Mouse (Mus musculus): ENCODE data around the gene Supt3.

Gene Supt3

DNA sequence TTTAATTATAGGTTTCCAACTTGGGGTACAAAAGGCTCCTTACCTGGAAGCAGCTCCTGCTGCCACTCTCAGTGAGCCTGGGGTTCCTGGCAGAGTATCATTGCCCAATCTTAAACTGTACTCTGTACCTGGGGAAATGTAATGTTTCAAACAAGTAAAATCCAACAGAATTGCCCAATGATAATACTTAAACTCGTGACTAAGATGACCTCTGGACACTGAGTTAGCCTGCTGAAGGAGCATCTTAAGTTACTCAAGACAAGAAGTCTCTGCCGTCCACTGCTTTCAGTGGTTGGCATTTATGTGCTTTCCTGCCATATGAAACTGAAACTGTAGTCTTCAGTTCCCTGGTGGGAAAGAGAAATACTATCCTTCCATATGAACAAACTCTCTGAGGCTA is 279.9 kb downstream of the Supt3 start:
- no peak for DNase-seq (ENCODE audit: low spot score)

DNA sequence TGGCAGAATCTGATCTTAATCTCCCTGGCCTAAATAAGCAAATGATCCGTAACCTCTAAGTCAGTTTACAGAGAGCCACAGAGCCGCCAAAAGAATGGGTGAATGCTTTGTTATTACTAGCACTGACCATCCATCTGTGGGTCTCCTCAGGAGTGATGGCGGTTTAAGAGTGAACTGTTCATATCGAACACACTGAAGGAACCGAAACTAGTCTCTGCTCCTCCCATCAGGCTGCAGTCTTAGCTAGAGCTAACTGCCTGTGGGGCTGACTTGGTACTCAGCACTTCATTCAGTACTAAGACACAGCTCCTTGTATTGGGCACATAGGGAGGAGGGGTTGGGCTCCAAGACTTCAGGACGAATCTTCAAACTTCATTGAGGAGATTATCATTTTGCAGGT is 280.8 kb downstream of the Supt3 start:
- no peak for DNase-seq (ENCODE audit: low spot score)

DNA sequence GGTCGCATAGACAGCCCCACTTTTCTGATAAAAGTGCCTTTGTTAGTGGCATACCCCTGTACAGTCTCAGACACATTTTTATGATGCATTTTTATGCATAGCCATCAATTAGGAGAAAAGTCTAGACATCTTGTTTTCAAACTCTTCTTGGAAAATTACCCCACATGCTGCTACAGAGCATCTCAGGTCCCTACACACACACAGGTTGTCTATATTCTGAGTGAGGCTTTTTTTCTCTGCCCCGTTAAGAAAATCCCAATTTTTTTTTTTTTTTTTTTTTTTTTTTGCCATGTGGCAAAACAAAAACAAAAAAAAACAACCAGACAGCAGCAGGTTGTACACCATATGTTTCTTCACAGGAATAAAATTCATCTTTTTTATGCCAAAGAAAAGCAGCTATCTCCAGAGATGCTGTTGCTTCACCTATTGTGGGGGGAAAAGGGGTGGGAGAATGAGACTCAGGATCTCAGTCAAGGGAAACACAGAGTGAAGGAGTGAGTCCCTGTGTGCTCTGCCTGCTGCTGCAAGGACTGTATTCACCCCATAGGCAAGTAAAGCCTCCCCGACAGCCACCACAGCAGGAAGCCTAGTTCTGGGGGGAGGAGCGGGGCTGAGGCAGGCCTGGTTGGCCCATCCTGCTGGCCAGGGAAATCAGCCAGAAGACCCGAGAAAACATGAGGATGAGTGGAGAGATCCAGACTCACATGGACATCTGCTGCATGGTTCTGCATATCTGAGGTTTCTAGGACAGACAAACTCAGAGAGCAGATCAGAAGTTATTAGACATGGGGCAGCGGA is 281.8 kb downstream of the Supt3 start:
- DNase-seq (ENCODE audit: low spot score) = no peak

DNA sequence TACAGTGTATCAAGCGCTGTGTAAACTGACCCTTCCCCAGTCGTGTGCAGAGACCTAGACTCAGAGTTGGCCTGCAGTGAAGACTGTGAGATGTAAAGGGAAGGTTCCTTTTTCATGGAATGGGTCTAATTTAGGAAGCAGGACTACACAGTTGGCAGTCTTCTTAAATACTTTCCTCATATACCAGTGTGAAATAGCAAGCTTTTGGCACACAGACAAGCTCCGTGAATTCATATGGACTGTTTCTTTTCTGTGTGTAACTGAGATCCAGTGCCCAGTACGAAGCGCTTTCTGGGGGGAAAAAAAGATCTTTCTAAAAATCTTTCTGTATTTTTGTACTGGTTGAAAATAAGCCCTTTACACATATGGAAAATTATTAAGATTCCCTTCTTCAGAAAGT is 286.8 kb downstream of the Supt3 start:
- no peak for DNase-seq (ENCODE audit: low spot score)

DNA sequence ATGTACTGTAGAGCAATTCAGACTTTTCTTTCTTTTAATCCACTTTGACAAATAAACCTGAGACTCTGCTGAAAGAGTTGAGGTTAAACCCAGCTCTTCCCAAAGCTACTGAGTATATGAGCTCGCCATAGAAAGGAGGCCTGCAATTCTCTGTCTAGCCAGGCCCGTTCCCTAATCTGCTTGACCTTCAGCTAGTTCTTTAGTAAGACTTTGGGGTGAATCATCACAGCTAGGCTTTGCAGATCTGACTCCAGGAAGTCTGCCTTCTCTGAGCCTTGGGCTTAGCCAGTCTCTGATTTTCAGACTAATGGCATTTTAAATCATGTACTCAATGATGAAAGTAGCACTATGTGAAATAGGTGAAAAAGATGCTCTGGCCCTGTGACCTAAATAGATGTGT is 288.5 kb downstream of the Supt3 start:
- DNase-seq (ENCODE audit: low spot score) = no peak

DNA sequence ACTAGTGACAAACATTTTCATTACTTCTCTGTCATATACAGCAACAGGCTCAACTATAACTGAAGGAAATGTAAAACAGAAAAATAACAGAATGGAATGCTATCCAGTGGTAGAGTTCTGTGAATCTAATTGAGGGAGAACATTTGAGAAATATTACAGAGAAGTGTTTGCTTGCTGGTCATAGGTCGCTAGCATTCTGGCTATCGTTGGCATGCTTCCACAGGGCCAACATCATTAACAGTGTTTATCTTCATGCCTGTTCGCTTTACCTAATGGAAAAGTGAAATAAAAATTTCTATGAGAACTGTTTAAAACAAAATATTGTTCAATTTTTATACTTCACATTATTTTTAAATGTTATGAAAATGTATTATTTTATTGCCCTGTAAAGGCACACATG is 290.5 kb downstream of the Supt3 start:
- no peak for DNase-seq (ENCODE audit: low spot score)

DNA sequence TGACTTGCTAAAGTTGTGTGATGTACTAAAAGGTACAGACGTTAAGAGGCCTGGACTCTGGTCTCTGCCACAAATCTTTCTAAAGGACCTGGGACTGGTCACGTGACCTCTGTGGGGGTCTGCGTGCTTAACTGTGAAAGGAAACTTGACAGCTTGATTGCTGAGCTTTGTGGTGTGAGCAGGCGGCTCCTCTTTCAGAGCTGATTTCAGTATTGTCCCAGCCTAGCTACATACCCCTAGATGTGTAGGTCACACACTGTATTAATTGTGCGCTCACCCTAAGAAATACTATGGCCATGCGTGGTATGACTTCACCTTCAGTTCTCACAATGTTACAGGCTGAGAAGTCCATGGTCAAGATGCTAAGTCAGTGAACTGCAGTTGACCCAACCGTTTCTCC is 291.4 kb downstream of the Supt3 start:
- DNase-seq (ENCODE audit: low spot score) = no peak

DNA sequence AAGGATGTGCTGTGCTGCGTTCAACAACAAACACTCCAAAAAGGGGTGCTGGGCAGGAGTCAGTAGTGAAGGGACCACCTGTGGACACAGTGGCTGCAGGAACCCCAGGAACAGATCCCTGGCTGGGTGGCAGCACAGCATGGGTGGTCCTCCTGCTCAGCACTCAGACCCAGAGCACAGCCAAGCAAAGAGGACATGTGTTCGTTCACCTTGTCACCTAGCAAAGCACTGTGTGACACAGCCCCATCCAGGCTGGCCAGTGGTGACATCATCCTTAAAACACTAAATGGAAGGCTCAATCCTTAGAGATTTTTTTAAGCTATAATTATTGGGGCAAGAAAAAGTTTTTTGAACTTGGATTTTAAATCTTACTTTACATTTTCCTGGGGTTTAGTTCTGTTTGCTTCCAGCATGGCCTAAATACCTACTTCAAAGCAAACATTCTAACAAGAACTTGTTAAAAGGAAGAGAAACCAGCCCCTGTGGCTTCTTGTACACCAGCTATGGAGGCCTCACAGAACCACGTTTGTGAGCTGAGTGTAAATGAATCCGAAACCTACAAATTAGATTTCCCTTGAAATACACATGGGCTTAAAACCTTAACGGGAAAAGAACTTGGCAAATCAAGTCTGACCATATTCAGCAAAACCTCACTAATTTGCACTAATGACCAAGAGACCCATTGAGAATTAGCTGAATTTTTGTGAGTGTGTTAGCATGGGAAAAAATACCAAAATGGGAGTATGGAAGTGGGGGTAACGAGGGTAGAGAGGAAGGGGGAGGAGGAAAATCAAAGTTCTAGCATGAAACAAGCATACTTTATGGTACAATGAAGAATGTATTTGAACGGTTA is 295.8 kb downstream of the Supt3 start:
- DNase-seq (ENCODE audit: low spot score) = no peak

DNA sequence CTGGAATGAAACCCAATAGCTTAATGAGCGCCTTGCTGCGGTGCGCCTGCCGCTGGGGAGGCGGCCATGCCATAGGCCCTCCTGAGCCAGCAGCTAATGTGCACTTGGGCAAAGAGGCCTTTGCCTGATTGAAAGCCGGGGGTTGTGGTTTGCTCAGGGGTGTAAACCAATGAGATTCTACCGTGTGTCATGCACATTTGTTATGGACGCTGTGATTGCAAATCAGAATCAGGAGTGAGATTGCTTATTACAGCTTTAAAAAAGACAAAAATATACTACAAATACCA is 296.3 kb downstream of the Supt3 start:
- no peak for DNase-seq (ENCODE audit: low spot score)

DNA sequence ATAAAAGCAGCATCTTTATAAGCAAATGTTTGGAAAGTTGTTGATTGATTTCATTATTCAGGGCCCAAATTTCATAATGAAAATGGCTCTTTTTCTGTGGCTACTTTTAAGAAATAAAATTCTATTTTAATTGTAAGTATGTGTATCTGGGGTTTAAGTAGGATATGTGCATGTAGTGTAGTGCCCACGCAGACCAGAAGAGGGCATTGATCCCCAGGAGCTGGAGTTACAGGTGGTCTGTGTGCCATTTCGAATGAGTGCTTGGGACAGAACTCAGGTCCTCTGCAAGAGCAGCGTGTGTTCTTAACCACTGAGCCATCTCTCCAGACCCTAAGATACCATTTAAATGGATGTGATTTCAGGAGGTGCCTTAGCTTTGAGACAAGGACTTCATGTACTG is 296.8 kb downstream of the Supt3 start:
- no peak for DNase-seq (ENCODE audit: low spot score)

DNA sequence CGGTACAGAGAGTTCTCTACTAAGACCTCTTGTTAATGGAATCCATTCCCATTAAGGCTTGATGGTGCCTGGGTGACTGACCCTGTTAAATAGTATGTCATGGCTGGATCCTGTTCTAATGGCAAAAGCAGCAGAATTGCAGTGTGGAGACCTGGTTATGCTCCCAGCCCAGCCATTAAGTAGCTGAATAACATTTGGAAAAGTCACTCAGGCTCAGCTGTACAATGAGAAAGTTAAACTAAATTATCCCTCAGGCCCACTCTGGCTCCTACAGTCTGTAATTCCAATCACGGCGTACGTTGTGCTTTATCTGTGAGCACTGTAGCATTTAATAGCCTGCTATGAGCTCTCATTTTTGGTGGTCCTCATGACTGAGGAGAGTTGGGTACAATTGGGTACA is 300.0 kb downstream of the Supt3 start:
- no peak for DNase-seq (ENCODE audit: low spot score)

DNA sequence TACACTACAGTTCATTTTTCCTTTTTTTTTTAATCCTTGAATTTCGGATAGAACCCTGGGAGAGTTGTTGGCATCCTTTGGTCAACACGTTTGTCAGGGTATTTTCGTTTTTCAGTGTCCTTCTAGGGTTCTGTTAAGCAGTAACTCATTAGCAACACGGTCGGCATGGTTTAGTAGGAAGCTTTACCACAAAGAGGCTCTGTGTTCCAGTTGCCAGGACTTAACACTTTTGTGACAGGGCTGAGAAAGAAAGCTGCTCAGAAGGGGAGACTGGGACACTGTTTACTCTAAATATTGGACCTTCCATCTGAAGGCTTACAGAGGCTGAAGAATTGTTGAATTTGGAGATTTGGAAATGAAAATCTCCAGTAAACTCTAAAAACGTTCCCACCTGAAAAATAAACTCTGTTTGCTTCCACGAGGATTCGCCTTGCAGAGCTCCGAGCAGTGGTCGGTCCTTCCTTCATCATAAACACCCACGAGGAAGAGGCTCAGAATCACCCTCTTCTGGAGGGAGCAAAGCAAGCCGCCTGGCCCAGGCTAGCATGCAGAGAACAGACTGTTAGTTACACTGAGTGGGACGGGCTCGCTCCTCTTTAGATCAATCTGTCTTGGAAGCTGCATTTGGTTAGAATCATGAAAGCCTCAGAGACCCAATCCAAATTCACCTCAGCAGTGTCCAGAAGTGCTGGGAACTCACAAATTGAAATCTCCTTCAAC is 301.1 kb downstream of the Supt3 start:
- DNase-seq (ENCODE audit: low spot score) = no peak

DNA sequence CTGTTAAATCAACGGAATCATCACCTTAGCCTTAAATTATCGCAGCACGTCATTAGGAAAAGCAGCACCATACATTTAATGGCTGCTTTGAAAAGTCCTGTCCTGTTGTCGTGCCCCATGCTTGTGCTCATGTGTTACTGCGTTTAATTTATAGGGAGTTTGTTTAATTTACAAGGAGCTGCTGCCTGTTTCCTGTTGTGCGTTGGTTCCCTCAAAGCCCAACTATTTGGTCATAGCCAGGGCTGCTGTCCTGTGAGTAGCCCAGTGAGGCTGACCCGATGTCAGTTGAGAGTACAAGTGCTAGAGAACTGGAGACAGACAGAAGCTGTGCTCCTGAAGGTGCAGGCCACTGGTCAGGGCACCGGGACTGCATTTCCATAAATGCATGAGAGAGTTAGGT is 304.6 kb downstream of the Supt3 start:
- DNase-seq (ENCODE audit: low spot score) = no peak

DNA sequence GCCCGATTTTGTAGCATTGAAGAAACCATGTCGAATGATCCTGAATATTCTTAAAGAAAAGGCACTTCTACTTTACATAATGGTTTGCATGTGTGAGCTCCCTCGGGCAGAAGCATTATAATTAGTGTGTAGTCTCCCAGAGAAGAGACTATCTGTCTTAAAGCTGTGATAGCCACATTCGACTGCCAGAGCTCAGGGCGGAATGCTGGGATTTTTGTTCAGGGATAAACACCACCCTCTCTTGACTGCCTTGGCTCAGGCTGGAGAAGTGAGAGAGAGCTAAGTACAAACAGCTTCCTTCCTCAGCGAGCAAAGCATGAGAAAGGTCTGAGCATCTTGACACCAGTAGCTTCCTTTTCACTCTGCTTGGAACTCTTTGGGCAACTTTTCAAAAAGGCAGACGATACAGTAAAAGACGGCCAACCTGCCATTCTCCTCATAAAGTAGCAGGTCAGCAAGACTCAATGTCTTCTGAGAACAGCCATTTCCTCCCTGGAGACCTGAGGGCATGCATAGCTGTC is 305.1 kb downstream of the Supt3 start:
- no peak for DNase-seq (ENCODE audit: low spot score)

DNA sequence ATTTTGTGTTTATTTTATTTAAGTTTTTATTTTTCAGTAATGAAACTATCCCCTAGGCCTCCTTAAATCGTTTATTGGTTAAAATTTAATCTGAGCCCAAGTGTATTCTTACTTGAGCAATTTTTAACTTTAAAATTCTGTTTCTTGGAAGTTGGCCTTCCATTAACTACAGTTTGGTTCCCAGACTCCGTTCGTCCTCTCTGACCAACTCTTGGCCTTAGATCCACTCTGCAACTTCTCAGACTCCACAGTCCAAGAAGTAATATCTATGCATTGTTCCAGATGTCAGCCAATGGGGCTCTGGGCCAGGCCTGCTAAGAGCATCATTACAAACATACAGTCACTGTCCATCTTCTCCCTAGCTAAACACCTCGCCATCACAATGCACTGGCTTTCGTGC is 309.4 kb downstream of the Supt3 start:
- no peak for DNase-seq (ENCODE audit: low spot score)

DNA sequence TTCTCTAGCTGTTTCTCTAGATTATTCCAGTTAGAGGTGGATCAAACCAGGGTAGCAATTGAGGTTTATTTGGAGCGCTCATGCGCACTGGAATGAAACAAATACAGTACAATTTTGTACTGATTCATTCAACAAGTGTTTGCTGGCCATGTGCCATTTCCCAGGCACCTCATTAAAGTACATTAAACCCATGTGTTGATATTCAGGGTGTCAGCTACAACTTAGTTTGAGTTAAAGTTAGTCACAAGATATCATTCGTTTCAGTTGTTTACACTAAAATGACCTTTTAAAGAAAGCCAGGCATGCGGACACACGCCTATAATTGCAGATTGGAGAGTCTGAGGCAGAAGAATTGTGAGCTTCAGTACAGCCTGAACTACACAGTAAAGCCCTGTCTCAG is 310.1 kb downstream of the Supt3 start:
- no peak for DNase-seq (ENCODE audit: low spot score)

DNA sequence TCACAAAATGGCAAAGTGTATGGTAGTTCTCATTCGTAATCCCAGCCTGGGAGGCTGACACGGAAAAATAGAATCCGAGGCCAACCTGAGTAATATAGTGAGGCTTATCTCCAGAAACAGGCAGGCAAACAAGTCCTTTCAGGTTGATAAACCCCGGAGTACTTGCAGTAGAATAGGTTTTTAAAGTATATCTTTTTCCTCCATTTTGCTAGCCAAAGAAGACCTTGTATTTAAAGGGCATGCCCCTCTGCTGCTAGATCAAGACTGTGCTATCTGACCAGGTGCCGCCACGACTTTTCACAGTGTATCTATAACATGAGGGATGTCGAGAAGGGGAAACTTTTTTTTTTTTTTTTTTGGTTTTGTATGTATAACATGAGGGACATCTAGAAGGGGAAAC is 324.1 kb downstream of the Supt3 start:
- DNase-seq (ENCODE audit: low spot score) = peak; percentile 18

DNA sequence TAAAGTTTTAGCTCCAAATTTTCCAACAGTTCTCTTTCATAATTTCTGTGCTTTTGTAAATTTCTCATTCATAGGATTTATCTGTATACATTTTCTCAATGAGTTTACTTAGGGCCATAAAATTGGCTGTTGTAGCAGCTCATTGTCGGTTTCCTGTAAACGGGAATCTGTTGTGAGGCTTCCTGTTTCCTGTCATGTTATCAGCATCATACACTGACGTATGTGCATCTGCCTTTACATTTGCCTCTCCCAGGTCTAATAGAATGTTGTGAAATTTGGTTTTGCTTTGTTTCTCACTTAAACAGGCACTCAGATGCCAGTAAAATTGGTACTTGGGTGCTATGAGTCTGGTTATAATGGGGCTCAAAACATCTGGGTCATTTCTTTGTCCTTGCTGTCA is 338.4 kb downstream of the Supt3 start:
- no peak for DNase-seq (ENCODE audit: low spot score)

DNA sequence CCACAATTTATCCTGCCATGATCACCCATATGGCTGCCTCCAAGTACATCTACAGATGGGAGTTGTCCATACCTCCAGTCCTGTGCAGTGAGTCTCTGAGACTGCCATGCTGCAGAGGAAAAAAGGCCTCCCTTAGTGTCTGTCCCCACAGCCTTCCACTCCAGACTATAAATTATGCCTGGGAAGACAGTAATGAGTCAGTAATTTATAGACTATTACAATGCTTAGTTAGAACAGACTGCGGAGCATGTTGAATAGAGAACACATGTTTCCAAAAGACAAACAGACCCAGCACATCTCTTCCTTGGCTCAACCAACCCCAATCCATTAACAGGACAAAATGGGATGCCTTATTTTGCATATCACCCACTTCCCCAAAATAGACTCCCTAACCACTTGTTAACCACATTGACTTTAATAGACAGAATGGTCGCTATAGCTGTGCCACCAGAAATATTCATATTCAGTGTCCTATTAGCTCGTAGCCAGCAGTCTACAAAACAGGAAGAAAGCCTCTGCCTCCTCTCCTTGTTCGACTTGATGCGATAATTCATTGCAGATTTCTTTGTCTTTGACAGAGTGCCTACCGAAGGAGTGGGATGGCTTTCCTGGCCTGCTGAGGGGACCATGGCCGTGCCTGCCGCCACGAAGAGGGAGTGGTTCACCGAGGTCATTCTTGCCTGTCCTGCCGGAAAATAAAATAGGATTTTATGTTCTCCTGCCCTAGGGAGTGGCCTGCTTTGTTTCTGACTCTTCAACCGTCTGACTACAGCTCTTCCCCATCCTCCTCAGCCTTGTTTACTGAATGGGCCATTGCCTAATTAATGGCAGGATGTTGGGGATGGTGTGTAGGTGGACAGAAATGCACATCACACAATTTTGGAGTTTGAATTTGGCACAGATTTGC is 341.9 kb downstream of the Supt3 start:
- no peak for DNase-seq (ENCODE audit: low spot score)

DNA sequence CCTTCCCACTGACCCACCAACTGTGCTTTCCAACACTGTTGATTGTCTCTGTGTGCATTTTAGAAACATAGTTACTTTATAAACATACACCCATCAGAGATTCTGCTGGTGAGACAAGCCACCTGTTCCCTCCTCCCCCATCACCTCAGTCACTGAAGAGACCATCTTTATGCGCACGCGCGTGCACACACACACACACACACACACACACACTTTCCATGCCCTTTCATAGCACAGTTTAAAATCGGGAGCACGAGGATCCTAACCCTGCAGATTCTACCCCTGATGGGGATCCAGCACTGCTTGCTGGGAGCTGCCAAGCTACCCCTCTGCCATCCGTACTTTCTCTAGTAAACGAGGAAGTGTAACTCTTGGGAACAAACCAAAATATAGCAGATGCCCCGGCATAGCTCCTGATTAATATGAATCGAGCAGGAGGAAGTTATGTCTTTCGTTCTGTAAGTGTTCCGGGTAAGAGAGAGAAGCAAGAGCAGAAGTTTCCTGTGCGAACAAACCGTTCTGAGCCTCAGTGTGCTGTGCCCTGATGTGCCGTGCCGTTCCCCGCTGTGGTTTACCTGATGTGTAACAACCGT is 342.8 kb downstream of the Supt3 start:
- no peak for DNase-seq (ENCODE audit: low spot score)

DNA sequence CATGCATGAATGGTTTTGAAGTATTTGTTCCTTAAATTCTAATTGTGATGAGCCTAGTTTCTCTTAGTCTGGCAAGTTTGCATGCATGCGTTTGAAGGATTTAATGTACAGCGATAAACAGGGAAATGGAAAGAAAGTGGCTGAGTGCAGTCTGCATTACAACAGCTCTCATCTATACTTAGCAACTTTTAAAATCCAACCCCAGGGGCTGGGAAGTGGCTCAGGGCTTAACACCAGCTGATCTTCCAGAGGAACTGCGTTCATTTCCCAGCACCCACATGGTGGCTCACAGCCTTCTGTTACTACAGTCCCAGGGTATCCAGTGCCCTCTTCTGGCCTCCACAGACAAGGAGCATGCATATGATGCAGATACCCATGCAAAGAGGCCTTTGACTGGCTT is 346.9 kb downstream of the Supt3 start:
- no peak for DNase-seq (ENCODE audit: low spot score)

Data from c-Kit-positive CD71-positive TER-119-positive erythroid progenitor cells, embryonic 14.5 days (primary cell).